Mouse (Mus musculus) CH12.LX (cell line): ENCODE data around the gene Otogl. TPM values are rescaled to one million over a fixed set of nuclear protein-coding genes. Genes with fewer than 3 reads are reported as not detected.

Experiments
- DNase-seq: peaks from one replicate; pipeline ENCODE4 v3.0.0-alpha.2; 2013; ENCODE audit errors: extremely low read depth
- H3K27ac ChIP-seq: 2 replicates; pipeline ENCODE4 v1.5.1; 2012; ENCODE audit warnings: low read depth, mild to moderate bottlenecking, control low read depth, moderate library complexity; ENCODE audit not compliant: insufficient read depth
- H3K27me3 ChIP-seq: replicated peaks from 2 replicates; pipeline ENCODE3; 2012; ENCODE audit warnings: inconsistent platforms
- H3K36me3 ChIP-seq, 2 experiments: replicated peaks in 1 of 2; 2 replicates each; pipeline versions ENCODE3 to v1.6.1; 2012; ENCODE audit warnings: inconsistent platforms in 1 of 2, low read length in 1 of 2, mild to moderate bottlenecking in 1 of 2, mixed read lengths in 1 of 2, moderate library complexity in 1 of 2; ENCODE audit not compliant: control insufficient read depth in 1 of 2, insufficient read depth in 1 of 2
- H3K4me1 ChIP-seq, 2 experiments: 2 replicates each; pipeline ENCODE4 v1.6.1; 2012; ENCODE audit warnings: inconsistent platforms in 1 of 2, moderate library complexity in 1 of 2; ENCODE audit not compliant: insufficient read depth in 2 of 2, control insufficient read depth in 1 of 2
- H3K4me2 ChIP-seq: 2 replicates; pipeline ENCODE4 v1.6.1; 2012; ENCODE audit warnings: low read depth, mild to moderate bottlenecking, control low read depth; ENCODE audit not compliant: poor library complexity, insufficient read depth, severe bottlenecking
- H3K4me3 ChIP-seq, 3 experiments: fragments of 150-350 bp in 1 of 3; sonication (generic) in 1 of 3; replicated peaks in 1 of 3; 2 replicates each; pipeline versions ENCODE3 to v1.5.1; 2011 to 2012; ENCODE audit warnings: low read depth in 2 of 3, low read length in 2 of 3, mild to moderate bottlenecking in 2 of 3, moderate library complexity in 2 of 3, control low read depth in 1 of 3, improper control_type of control experiment in 1 of 3, inconsistent platforms in 1 of 3, mixed read lengths in 1 of 3; ENCODE audit not compliant: poor library complexity in 1 of 3
- H3K79me2 ChIP-seq: replicated peaks from 2 replicates; pipeline ENCODE4 v1.6.1; 2012; ENCODE audit warnings: mild to moderate bottlenecking, moderate library complexity; ENCODE audit not compliant: control insufficient read depth, poor library complexity, insufficient read depth, severe bottlenecking; ENCODE audit errors: extremely low read depth
- H3K9ac ChIP-seq: 2 replicates; pipeline ENCODE4 v1.6.1; 2012; ENCODE audit warnings: low read depth, mild to moderate bottlenecking, control low read depth, moderate library complexity; ENCODE audit not compliant: insufficient read depth
- H3K9me3 ChIP-seq: replicated peaks from 2 replicates; pipeline ENCODE3; 2012; ENCODE audit warnings: low read length, inconsistent platforms, mixed read lengths
- CHD2 ChIP-seq: IDR thresholded peaks from 2 replicates; pipeline ENCODE4 v1.6.1; 2011; ENCODE audit warnings: low read length, improper control_type of control experiment
- CTCF ChIP-seq, 2 experiments: IDR thresholded peaks in 1 of 2; conservative IDR thresholded peaks in 1 of 2; 2 replicates each; pipeline ENCODE4 v1.5.1; 2011 to 2012; ENCODE audit warnings: low read depth in 2 of 2, low read length in 2 of 2, improper control_type of control experiment in 1 of 2, inconsistent platforms in 1 of 2, mild to moderate bottlenecking in 1 of 2, moderate library complexity in 1 of 2
- ELF1 ChIP-seq: IDR thresholded peaks from 2 replicates; pipeline ENCODE4 v1.6.1; 2014; ENCODE audit warnings: low read depth, mild to moderate bottlenecking, inconsistent platforms, low read length, improper control_type of control experiment
- ETS1 ChIP-seq: conservative IDR thresholded peaks from 2 replicates; pipeline ENCODE4 v1.6.1; 2012; ENCODE audit warnings: low read depth, mild to moderate bottlenecking, inconsistent platforms, low read length, improper control_type of control experiment, moderate library complexity
- GABPA ChIP-seq: IDR thresholded peaks from 2 replicates; pipeline ENCODE4 v1.6.1; 2012; ENCODE audit warnings: low read depth, low read length, improper control_type of control experiment, inconsistent platforms; ENCODE audit not compliant: insufficient replicate concordance
- HCFC1 ChIP-seq: IDR thresholded peaks from 2 replicates; pipeline ENCODE4 v1.6.1; 2012; ENCODE audit warnings: low read depth, mild to moderate bottlenecking, inconsistent platforms, low read length, improper control_type of control experiment
- JUND ChIP-seq: conservative IDR thresholded peaks from 2 replicates; pipeline ENCODE4 v1.6.1; 2011; ENCODE audit warnings: low read depth, low read length, improper control_type of control experiment
- MAX ChIP-seq: IDR thresholded peaks from 2 replicates; pipeline ENCODE4 v1.6.1; 2011; ENCODE audit warnings: low read length, improper control_type of control experiment
- MAZ ChIP-seq: IDR thresholded peaks from 2 replicates; pipeline ENCODE4 v1.6.1; 2012; ENCODE audit warnings: low read depth, mild to moderate bottlenecking, inconsistent platforms, low read length, improper control_type of control experiment, moderate library complexity
- MXI1 ChIP-seq: IDR thresholded peaks from 2 replicates; pipeline ENCODE4 v1.6.1; 2011; ENCODE audit warnings: mild to moderate bottlenecking, low read depth, low read length, improper control_type of control experiment
- MYC ChIP-seq: IDR thresholded peaks from 2 replicates; pipeline ENCODE4 v1.6.1; 2011; ENCODE audit warnings: low read depth, mild to moderate bottlenecking, improper control_type of control experiment, low read length
- NELFE ChIP-seq: IDR thresholded peaks from 2 replicates; pipeline ENCODE4 v1.6.1; 2011; ENCODE audit warnings: low read depth, low read length, improper control_type of control experiment
- PAX5 ChIP-seq: IDR thresholded peaks from 2 replicates; pipeline ENCODE4 v1.6.1; 2012; ENCODE audit warnings: low read length, inconsistent platforms, mixed read lengths
- POLR2AphosphoS2 ChIP-seq: IDR thresholded peaks from 2 replicates; pipeline ENCODE4 v1.6.1; 2011; ENCODE audit warnings: low read depth, low read length, improper control_type of control experiment
- RAD21 ChIP-seq: IDR thresholded peaks from 2 replicates; pipeline ENCODE4 v1.6.1; 2011; ENCODE audit warnings: low read depth, mild to moderate bottlenecking, low read length, improper control_type of control experiment, moderate library complexity
- RCOR1 ChIP-seq: conservative IDR thresholded peaks from 2 replicates; pipeline ENCODE4 v1.6.1; 2012; ENCODE audit warnings: low read depth, mild to moderate bottlenecking, inconsistent platforms, low read length, improper control_type of control experiment
- SMC3 ChIP-seq: IDR thresholded peaks from 2 replicates; pipeline ENCODE4 v1.6.1; 2011; ENCODE audit warnings: low read depth, low read length, improper control_type of control experiment
- UBTF ChIP-seq: IDR thresholded peaks from 2 replicates; pipeline ENCODE4 v1.6.1; 2012; ENCODE audit warnings: low read depth, mild to moderate bottlenecking, inconsistent platforms, low read length, improper control_type of control experiment, moderate library complexity
- USF1 ChIP-seq: IDR thresholded peaks from 2 replicates; pipeline ENCODE4 v1.6.1; 2014; ENCODE audit warnings: low read depth, mild to moderate bottlenecking, inconsistent platforms, low read length, improper control_type of control experiment
- ZC3H11A ChIP-seq: IDR thresholded peaks from 2 replicates; pipeline ENCODE4 v1.6.1; 2012; ENCODE audit warnings: low read depth, mild to moderate bottlenecking, inconsistent platforms, low read length, improper control_type of control experiment
- ZKSCAN1 ChIP-seq: IDR thresholded peaks from 2 replicates; pipeline ENCODE4 v1.6.1; 2012; ENCODE audit warnings: low read depth, inconsistent platforms, low read length, improper control_type of control experiment, borderline replicate concordance
- ZNF384 ChIP-seq: IDR thresholded peaks from 2 replicates; pipeline ENCODE4 v1.6.1; 2012; ENCODE audit warnings: low read depth, low read length, improper control_type of control experiment, inconsistent platforms
- dilution Hi-C: fragments of 300-500 bp; cut with MboI; formaldehyde crosslinking; loops from 2 replicates; pipeline ENCODE4 v1.14.3; 2020; ENCODE audit warnings: low sequenced_read_pairs; ENCODE audit not compliant: extremely low pct_unique_long_range_greater_than_20kb, extremely low pct_ligation_motif_present
- in situ Hi-C: fragments of 300-500 bp; cut with MboI; formaldehyde crosslinking; loops from 3 replicates; pipeline ENCODE4 v1.14.3; 2019; ENCODE audit warnings: low sequenced_read_pairs, low pct_ligation_motif_present, low pct_unique_long_range_greater_than_20kb, mixed read lengths
- polyA plus RNA-seq: library from polyadenylated mRNA; unstranded; fragments of >175 nt; gene quantifications from 2 replicates; pipeline ENCODE4 v1.2.1, GENCODE M21; 2012; ENCODE audit warnings: low read depth; ENCODE audit not compliant: insufficient read length
- total RNA-seq, 2 experiments: library from RNA; depleted of rRNA; stranded (reverse); fragments of 300-350 nt in 1 of 2; fragments of >200 nt in 1 of 2; gene quantifications; 2 replicates each; pipeline ENCODE4 v1.2.3; 2012 to 2014

Otogl gene
- total and polyA plus RNA-seq, 3 experiments = 1.1 to 3.2 (median 2.1) TPM

DNA sequence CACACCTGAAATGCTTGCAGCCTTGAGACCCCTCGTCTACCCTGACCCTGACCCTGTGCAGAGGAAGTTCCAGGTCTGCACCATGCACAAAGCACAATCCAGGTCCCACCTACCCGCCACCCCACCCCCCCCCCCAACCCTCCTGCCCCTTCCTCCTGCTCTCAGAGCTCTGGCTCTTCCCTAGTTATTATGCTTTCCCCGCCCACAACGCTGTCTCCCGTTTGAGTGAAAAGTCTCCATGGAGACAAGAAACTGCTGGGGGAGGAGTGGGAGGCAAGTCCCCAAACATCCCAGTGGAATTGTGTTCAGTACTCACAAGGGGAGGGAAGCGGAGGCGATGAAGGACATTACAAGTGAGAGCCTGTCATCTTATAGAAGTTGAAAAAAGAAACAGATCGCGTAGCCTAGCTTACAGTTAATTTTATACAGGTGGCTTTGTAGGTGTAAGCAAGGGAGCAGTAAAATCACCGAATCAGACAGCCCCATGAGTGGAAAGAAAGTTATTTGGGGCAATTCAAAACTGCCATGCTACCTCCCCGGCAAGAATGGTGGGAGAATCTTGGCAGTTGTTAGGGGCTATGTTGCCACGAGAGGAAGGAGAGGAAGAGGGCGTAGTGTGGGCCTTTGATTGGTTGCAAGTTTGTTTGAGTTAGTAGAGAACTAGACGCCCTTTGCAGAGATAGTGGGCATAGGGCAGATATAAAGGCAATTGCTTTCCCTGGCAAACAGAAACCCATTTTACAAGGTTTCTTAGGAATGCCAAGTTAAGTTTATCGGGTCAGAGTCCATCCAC lies 159.4 kb downstream of the Otogl start:
- Histone ChIP-seq H3K4me1 (no peaks in the 10 kb centered on the region), H3K4me3 (no peak overlapping the region), H3K27ac (no peak overlapping the region), H3K4me2 (no peak overlapping the region), H3K36me3 (no peaks in the 10 kb centered on the region), H3K27me3 (peaks cover 2% of the 10 kb centered on the region), H3K79me2 (no peaks in the 10 kb centered on the region), H3K9ac (no peak overlapping the region), H3K9me3 (no peaks in the 10 kb centered on the region)
- dilution Hi-C loops (no loop called here), in situ Hi-C loops (no loop called here)
- no peak for DNase-seq
- no peak for TF ChIP-seq ETS1

DNA sequence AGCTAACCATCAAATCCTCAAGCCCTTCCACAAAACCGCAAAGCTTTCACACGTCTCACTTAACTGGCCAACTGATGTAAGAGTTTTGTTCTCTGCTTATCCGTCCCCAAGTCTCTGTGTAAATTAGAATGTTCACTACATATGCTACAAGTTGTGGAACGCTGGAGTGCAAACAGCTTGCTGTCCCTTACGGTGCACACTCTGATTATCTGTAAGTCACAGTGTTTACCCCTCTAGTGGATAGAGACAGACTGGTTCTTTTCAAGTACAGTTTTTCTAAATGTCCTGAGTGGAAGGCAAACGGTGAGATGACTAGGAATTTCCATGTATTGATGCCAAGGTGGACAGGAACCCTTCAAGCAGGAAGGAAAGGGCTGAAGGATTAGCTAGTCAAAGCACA lies 160.0 kb downstream of the Otogl start:
- in situ Hi-C loops = no loop called here
- dilution Hi-C loops = no loop called here
- H3K27ac ChIP-seq = no peak overlapping the region

DNA sequence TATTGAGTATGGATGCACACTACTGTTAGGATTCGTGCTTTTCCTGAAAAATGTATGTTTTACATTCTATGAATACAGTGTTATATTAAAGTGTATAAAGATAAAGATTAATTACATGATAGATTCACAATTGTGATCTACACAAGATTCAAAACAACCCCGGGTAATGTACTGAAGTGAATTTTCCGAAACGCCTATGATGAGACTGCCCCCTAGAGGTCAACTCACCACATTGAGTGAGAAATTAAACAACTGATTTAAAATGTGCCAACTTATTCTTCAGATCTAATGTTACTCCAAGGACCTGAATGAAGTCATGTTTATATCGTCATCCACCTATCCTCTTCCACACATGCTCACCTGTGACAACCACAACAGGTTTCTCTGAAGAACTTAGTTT lies 164.4 kb downstream of the Otogl start:
- TF ChIP-seq CHD2 (no peak), ZNF384 (no peak), SMC3 (peak; percentile 17; the same call in 1 of the 2 replicates), MXI1 (no peak), MAX (no peak), NELFE (no peak), MYC (no peak), RAD21 (peak; percentile 54), UBTF (no peak), CTCF (conservative IDR thresholded peaks at IDR 0.05 in 1 of 2, IDR thresholded peaks at IDR 0.05 in 1 of 2; ENCODE audit: low read depth in 2 of 2, low read length in 2 of 2) (peak; percentile 36 to 59), USF1 (no peak)
- no peak overlapping the region for H3K4me3 ChIP-seq
- no peak overlapping the region for H3K4me2 ChIP-seq
- peaks cover 2% of the 10 kb centered on the region for H3K27me3 ChIP-seq
- no peak overlapping the region for H3K27ac ChIP-seq
- peak; percentile 48 for DNase-seq
- in situ Hi-C loops = no loop called here
- no peaks in the 10 kb centered on the region for H3K9me3 ChIP-seq
- no peak overlapping the region for H3K9ac ChIP-seq
- no peaks in the 10 kb centered on the region for H3K79me2 ChIP-seq
- no peaks in the 10 kb centered on the region for H3K4me1 ChIP-seq
- H3K36me3 ChIP-seq = no peaks in the 10 kb centered on the region
- dilution Hi-C loops = no loop called here

More for the DNA sequence above, 160.0 kb downstream of the Otogl start:
- H3K9ac ChIP-seq = no peak overlapping the region
- no peak overlapping the region for H3K4me3 ChIP-seq
- TF ChIP-seq POLR2AphosphoS2 (no peak), ETS1 (no peak), HCFC1 (no peak), MAZ (no peak), JUND (no peak), ZKSCAN1 (no peak), PAX5 (no peak), NELFE (no peak), ZNF384 (no peak), UBTF (no peak), ELF1 (no peak), MXI1 (no peak), ZC3H11A (no peak), RAD21 (no peak), RCOR1 (no peak), GABPA (no peak), MYC (no peak)
- H3K79me2 ChIP-seq = no peaks in the 10 kb centered on the region
- no peaks in the 10 kb centered on the region for H3K36me3 ChIP-seq
- no peaks in the 10 kb centered on the region for H3K4me1 ChIP-seq
- no peak overlapping the region for H3K4me2 ChIP-seq
- H3K27me3 ChIP-seq = peaks cover 2% of the 10 kb centered on the region
- no peak for DNase-seq
- no peaks in the 10 kb centered on the region for H3K9me3 ChIP-seq
